Mouse (Mus musculus) bone marrow macrophage, adult 2 months (primary cell): ENCODE measurements at regions not wholly inside any gene's neighbourhood (a gene's known extent, or its start where the extent isn't known, plus 50 kb on each side); places are given as distances from the start of the nearest gene placed in this dataset.

Experiments
- CTCF ChIP-seq: IDR thresholded peaks from 2 replicates; pipeline ENCODE4 v1.5.1; 2012; ENCODE audit warnings: low read depth, mild to moderate bottlenecking, low read length, moderate library complexity
- POLR2A ChIP-seq: IDR thresholded peaks from 2 replicates; pipeline ENCODE4 v1.6.1; 2012; ENCODE audit warnings: mild to moderate bottlenecking, low read depth, low read length, borderline replicate concordance

- no peak for TF ChIP-seq CTCF
- no peak for TF ChIP-seq POLR2A
Observed at GRCm38 (mm10) chr2:48479601-48480000, 334.3 kb upstream of the Acvr2a start.
